Mouse (Mus musculus): ENCODE measurements around the gene Unc5c. TPM values are rescaled to one million over a fixed set of nuclear protein-coding genes. Genes with fewer than 3 reads are reported as not detected.

Gene Unc5c
- total and polyA plus RNA-seq, 2 experiments from 2014 or later, result 0.29 to 2.4 TPM

DNA sequence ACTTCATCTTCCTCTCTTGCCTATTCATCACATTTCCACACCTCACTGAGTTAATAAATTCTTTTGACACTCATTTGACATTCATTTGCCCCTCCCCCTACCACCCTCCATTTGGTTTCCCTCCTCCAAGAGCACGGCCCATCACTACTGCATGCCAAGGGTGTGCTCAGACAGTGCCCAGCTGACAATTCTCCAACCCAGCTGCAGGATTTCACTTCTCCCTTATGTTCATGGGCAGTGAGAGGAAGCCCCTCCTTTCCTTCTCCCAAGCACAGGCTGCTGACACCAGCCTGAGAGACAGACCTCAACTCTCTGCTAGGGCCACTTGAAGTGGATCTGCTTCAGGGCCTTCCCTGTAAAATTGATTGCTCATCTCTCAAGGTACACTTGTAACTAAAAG, 332.8 kb downstream of the Unc5c start:
- no peak overlapping the region for H3K27ac ChIP-seq (ENCODE audit: low read depth)
- TF ChIP-seq EP300 (IDR thresholded peaks at IDR 0.05; ENCODE audit: low read depth) (no peak), CTCF (IDR thresholded peaks at IDR 0.05; ENCODE audit: low read depth) (no peak)
- H3K4me2 ChIP-seq (ENCODE audit: low read depth, low read length), result no peak overlapping the region
- H3K4me1 ChIP-seq (ENCODE audit: control insufficient read depth, insufficient read depth), result no peaks in the 10 kb centered on the region
- 22% methylated on average over 1 of the region's 1 CpGs for WGBS
- H3K9me3 ChIP-seq (replicated peaks; ENCODE audit: control insufficient read depth, low read length), result no peaks in the 10 kb centered on the region
- H3K4me3 ChIP-seq (ENCODE audit: low read depth, low read length), result no peak overlapping the region
- H3K9ac ChIP-seq (replicated peaks; ENCODE audit: low read depth, low read length), result no peak overlapping the region
- H3K36me3 ChIP-seq (replicated peaks; ENCODE audit: control insufficient read depth, insufficient read depth, low read length), result no peaks in the 10 kb centered on the region
- ATAC-seq (ENCODE audit: insufficient read depth, low read depth) (no peak), DNase-seq (ENCODE audit: low spot score) (no peak)
- H3K27me3 ChIP-seq (ENCODE audit: control insufficient read depth, insufficient read depth, low read length), result no peaks in the 10 kb centered on the region

DNA sequence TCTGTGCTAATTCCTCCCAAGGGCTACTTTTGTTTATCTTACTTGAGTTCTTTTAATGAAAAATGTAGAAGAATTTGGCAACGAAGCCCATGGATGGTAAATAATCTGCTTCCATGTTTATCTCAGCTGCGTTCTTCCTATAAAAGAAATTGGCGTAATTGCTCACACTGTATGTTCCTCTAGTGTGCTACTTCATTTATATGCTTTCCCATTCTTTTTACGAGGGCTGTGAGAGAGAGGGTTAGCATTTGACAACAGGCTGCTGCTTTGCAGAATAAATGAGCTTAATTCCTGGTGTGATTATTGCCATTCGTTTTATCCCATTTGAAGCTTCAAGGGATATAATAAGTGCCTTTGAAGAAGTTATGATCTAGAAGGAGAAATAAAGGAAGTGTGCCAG, 339.1 kb downstream of the Unc5c start:
- Histone ChIP-seq H3K9me3 (replicated peaks; ENCODE audit: control insufficient read depth, low read length) (no peaks in the 10 kb centered on the region), H3K4me2 (ENCODE audit: low read depth, low read length) (no peak overlapping the region), H3K36me3 (replicated peaks; ENCODE audit: control insufficient read depth, insufficient read depth, low read length) (no peaks in the 10 kb centered on the region), H3K4me1 (ENCODE audit: control insufficient read depth, insufficient read depth) (no peaks in the 10 kb centered on the region), H3K27ac (ENCODE audit: low read depth) (no peak overlapping the region), H3K4me3 (ENCODE audit: low read depth, low read length) (no peak overlapping the region), H3K9ac (replicated peaks; ENCODE audit: low read depth, low read length) (no peak overlapping the region), H3K27me3 (ENCODE audit: control insufficient read depth, insufficient read depth, low read length) (no peaks in the 10 kb centered on the region)
- 70% methylated on average over 5 of the region's 5 CpGs for WGBS
- DNase-seq (ENCODE audit: low spot score) (no peak), ATAC-seq (ENCODE audit: insufficient read depth, low read depth) (no peak)
- no peak for TF ChIP-seq CTCF (IDR thresholded peaks at IDR 0.05; ENCODE audit: low read depth)
- no peak for TF ChIP-seq EP300 (IDR thresholded peaks at IDR 0.05; ENCODE audit: low read depth)

GRCm38 (mm10) chr3:141809581-141809980, 344.6 kb downstream of the Unc5c start:
- 63% methylated on average over 3 of the region's 3 CpGs for WGBS
- no peak overlapping the region for H3K4me2 ChIP-seq (ENCODE audit: low read depth, low read length)
- H3K36me3 ChIP-seq (replicated peaks; ENCODE audit: control insufficient read depth, insufficient read depth, low read length), result no peaks in the 10 kb centered on the region
- no peaks in the 10 kb centered on the region for H3K27me3 ChIP-seq (ENCODE audit: control insufficient read depth, insufficient read depth, low read length)
- H3K27ac ChIP-seq (ENCODE audit: low read depth), result no peak overlapping the region
- ATAC-seq (ENCODE audit: insufficient read depth, low read depth), result no peak
- H3K9ac ChIP-seq (replicated peaks; ENCODE audit: low read depth, low read length), result no peak overlapping the region
- H3K4me1 ChIP-seq (ENCODE audit: control insufficient read depth, insufficient read depth), result no peaks in the 10 kb centered on the region
- no peak overlapping the region for H3K4me3 ChIP-seq (ENCODE audit: low read depth, low read length)
- no peak for DNase-seq (ENCODE audit: low spot score)
- no peaks in the 10 kb centered on the region for H3K9me3 ChIP-seq (replicated peaks; ENCODE audit: control insufficient read depth, low read length)
- TF ChIP-seq CTCF (IDR thresholded peaks at IDR 0.05; ENCODE audit: low read depth) (no peak), EP300 (IDR thresholded peaks at IDR 0.05; ENCODE audit: low read depth) (no peak)

DNA sequence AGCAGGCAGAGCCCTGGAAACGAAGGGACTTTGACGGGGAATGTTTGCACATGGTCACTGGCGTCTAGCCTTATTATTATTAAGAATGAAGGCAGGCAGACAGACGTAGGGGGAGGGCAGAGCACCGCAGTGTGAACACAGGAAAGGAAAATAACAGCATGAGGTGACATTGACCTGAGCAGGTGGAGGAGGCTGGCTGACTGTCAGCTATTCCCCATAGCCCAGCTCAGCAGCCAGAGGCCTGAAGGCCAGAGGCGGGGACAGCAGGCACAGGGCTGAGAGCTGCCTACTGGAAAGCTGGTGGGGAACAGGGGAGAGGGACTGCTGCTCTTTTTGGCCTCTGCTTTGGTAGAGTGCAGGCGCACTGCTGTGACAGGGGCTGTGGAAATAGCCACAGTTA, 345.9 kb downstream of the Unc5c start:
- Histone ChIP-seq H3K9ac (replicated peaks; ENCODE audit: low read depth, low read length) (no peak overlapping the region), H3K27ac (ENCODE audit: low read depth) (no peak overlapping the region), H3K27me3 (ENCODE audit: control insufficient read depth, insufficient read depth, low read length) (no peaks in the 10 kb centered on the region), H3K4me1 (ENCODE audit: control insufficient read depth, insufficient read depth) (no peaks in the 10 kb centered on the region), H3K4me2 (ENCODE audit: low read depth, low read length) (no peak overlapping the region), H3K4me3 (ENCODE audit: low read depth, low read length) (no peak overlapping the region), H3K9me3 (replicated peaks; ENCODE audit: control insufficient read depth, low read length) (no peaks in the 10 kb centered on the region), H3K36me3 (replicated peaks; ENCODE audit: control insufficient read depth, insufficient read depth, low read length) (no peaks in the 10 kb centered on the region)
- DNase-seq (ENCODE audit: low spot score) (no peak), ATAC-seq (ENCODE audit: insufficient read depth, low read depth) (no peak)
- 64% methylated on average over 7 of the region's 7 CpGs for WGBS
- TF ChIP-seq EP300 (IDR thresholded peaks at IDR 0.05; ENCODE audit: low read depth), result no peak
- TF ChIP-seq CTCF (IDR thresholded peaks at IDR 0.05; ENCODE audit: low read depth), result no peak

DNA sequence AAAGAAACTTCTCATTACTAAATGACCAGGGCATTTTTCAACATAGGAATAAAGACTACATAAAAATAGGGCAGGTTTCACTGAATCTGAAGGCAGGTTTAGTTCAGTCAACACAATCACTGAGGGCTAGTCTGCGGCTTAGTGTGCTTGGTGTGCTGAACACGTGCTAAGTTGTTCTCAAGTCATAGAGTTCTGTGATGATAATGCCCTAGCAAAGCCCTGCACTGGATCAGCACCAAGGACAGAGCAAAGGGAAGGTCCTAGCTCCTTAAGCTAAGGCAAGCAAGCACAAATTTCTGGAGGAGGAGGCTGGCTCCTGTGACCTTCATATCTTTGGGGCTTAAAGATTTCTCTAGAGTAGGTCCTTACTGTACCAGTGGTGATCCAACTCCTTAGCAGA, 346.3 kb downstream of the Unc5c start:
- Histone ChIP-seq H3K36me3 (replicated peaks; ENCODE audit: control insufficient read depth, insufficient read depth, low read length) (no peaks in the 10 kb centered on the region), H3K27me3 (ENCODE audit: control insufficient read depth, insufficient read depth, low read length) (no peaks in the 10 kb centered on the region), H3K4me3 (ENCODE audit: low read depth, low read length) (no peak overlapping the region), H3K4me2 (ENCODE audit: low read depth, low read length) (no peak overlapping the region), H3K9ac (replicated peaks; ENCODE audit: low read depth, low read length) (no peak overlapping the region), H3K4me1 (ENCODE audit: control insufficient read depth, insufficient read depth) (no peaks in the 10 kb centered on the region), H3K27ac (ENCODE audit: low read depth) (no peak overlapping the region), H3K9me3 (replicated peaks; ENCODE audit: control insufficient read depth, low read length) (no peaks in the 10 kb centered on the region)
- ATAC-seq (ENCODE audit: insufficient read depth, low read depth), result no peak
- TF ChIP-seq CTCF (IDR thresholded peaks at IDR 0.05; ENCODE audit: low read depth) (no peak), EP300 (IDR thresholded peaks at IDR 0.05; ENCODE audit: low read depth) (no peak)
- no peak for DNase-seq (ENCODE audit: low spot score)
- WGBS, result 7% methylated on average over 2 of the region's 2 CpGs

- DNase-seq (ENCODE audit: low spot score), result no peak
- H3K4me1 ChIP-seq (ENCODE audit: control insufficient read depth, insufficient read depth), result no peaks in the 10 kb centered on the region
- no peaks in the 10 kb centered on the region for H3K9me3 ChIP-seq (replicated peaks; ENCODE audit: control insufficient read depth, low read length)
- no peak overlapping the region for H3K9ac ChIP-seq (replicated peaks; ENCODE audit: low read depth, low read length)
- H3K36me3 ChIP-seq (replicated peaks; ENCODE audit: control insufficient read depth, insufficient read depth, low read length), result no peaks in the 10 kb centered on the region
- no peak overlapping the region for H3K4me2 ChIP-seq (ENCODE audit: low read depth, low read length)
- no peak overlapping the region for H3K4me3 ChIP-seq (ENCODE audit: low read depth, low read length)
- H3K27ac ChIP-seq (ENCODE audit: low read depth), result no peak overlapping the region
- no peaks in the 10 kb centered on the region for H3K27me3 ChIP-seq (ENCODE audit: control insufficient read depth, insufficient read depth, low read length)
- 53% methylated on average over 1 of the region's 1 CpGs for WGBS
- no peak for TF ChIP-seq EP300 (IDR thresholded peaks at IDR 0.05; ENCODE audit: low read depth)
- no peak for ATAC-seq (ENCODE audit: insufficient read depth, low read depth)
Measured at GRCm38 (mm10) chr3:141814776-141815175, 349.8 kb downstream of the Unc5c start.
